Mouse (Mus musculus) CH12.LX (cell line): Measurements from ENCODE around the gene Gm10645. TPM values are rescaled to one million over a fixed set of nuclear protein-coding genes. Genes with fewer than 3 reads are reported as not detected.

Experiments used
- DNase-seq: peaks from one replicate; pipeline ENCODE4 v3.0.0-alpha.2; 2013; ENCODE audit errors: extremely low read depth
- H3K27ac ChIP-seq: 2 replicates; pipeline ENCODE4 v1.5.1; 2012; ENCODE audit warnings: low read depth, mild to moderate bottlenecking, control low read depth, moderate library complexity; ENCODE audit not compliant: insufficient read depth
- H3K27me3 ChIP-seq: replicated peaks from 2 replicates; pipeline ENCODE3; 2012; ENCODE audit warnings: inconsistent platforms
- H3K36me3 ChIP-seq, 2 experiments: replicated peaks in 1 of 2; 2 replicates each; pipeline versions ENCODE3 to v1.6.1; 2012; ENCODE audit warnings: inconsistent platforms in 1 of 2, low read length in 1 of 2, mild to moderate bottlenecking in 1 of 2, mixed read lengths in 1 of 2, moderate library complexity in 1 of 2; ENCODE audit not compliant: control insufficient read depth in 1 of 2, insufficient read depth in 1 of 2
- H3K4me1 ChIP-seq, 2 experiments: 2 replicates each; pipeline ENCODE4 v1.6.1; 2012; ENCODE audit warnings: inconsistent platforms in 1 of 2, moderate library complexity in 1 of 2; ENCODE audit not compliant: insufficient read depth in 2 of 2, control insufficient read depth in 1 of 2
- H3K4me2 ChIP-seq: 2 replicates; pipeline ENCODE4 v1.6.1; 2012; ENCODE audit warnings: low read depth, mild to moderate bottlenecking, control low read depth; ENCODE audit not compliant: poor library complexity, insufficient read depth, severe bottlenecking
- H3K4me3 ChIP-seq, 3 experiments: fragments of 150-350 bp in 1 of 3; sonication (generic) in 1 of 3; replicated peaks in 1 of 3; 2 replicates each; pipeline versions ENCODE3 to v1.5.1; 2011 to 2012; ENCODE audit warnings: low read depth in 2 of 3, low read length in 2 of 3, mild to moderate bottlenecking in 2 of 3, moderate library complexity in 2 of 3, control low read depth in 1 of 3, improper control_type of control experiment in 1 of 3, inconsistent platforms in 1 of 3, mixed read lengths in 1 of 3; ENCODE audit not compliant: poor library complexity in 1 of 3
- H3K79me2 ChIP-seq: replicated peaks from 2 replicates; pipeline ENCODE4 v1.6.1; 2012; ENCODE audit warnings: mild to moderate bottlenecking, moderate library complexity; ENCODE audit not compliant: control insufficient read depth, poor library complexity, insufficient read depth, severe bottlenecking; ENCODE audit errors: extremely low read depth
- H3K9ac ChIP-seq: 2 replicates; pipeline ENCODE4 v1.6.1; 2012; ENCODE audit warnings: low read depth, mild to moderate bottlenecking, control low read depth, moderate library complexity; ENCODE audit not compliant: insufficient read depth
- H3K9me3 ChIP-seq: replicated peaks from 2 replicates; pipeline ENCODE3; 2012; ENCODE audit warnings: low read length, inconsistent platforms, mixed read lengths
- BHLHE40 ChIP-seq: IDR thresholded peaks from 2 replicates; pipeline ENCODE4 v1.6.1; 2011; ENCODE audit warnings: mild to moderate bottlenecking, low read depth, low read length, improper control_type of control experiment
- CHD2 ChIP-seq: IDR thresholded peaks from 2 replicates; pipeline ENCODE4 v1.6.1; 2011; ENCODE audit warnings: low read length, improper control_type of control experiment
- CTCF ChIP-seq, 2 experiments: IDR thresholded peaks in 1 of 2; conservative IDR thresholded peaks in 1 of 2; 2 replicates each; pipeline ENCODE4 v1.5.1; 2011 to 2012; ENCODE audit warnings: low read depth in 2 of 2, low read length in 2 of 2, improper control_type of control experiment in 1 of 2, inconsistent platforms in 1 of 2, mild to moderate bottlenecking in 1 of 2, moderate library complexity in 1 of 2
- ELF1 ChIP-seq: IDR thresholded peaks from 2 replicates; pipeline ENCODE4 v1.6.1; 2014; ENCODE audit warnings: low read depth, mild to moderate bottlenecking, inconsistent platforms, low read length, improper control_type of control experiment
- EP300 ChIP-seq: IDR thresholded peaks from 2 replicates; pipeline ENCODE4 v1.6.1; 2011; ENCODE audit warnings: low read length, improper control_type of control experiment
- ETS1 ChIP-seq: conservative IDR thresholded peaks from 2 replicates; pipeline ENCODE4 v1.6.1; 2012; ENCODE audit warnings: low read depth, mild to moderate bottlenecking, inconsistent platforms, low read length, improper control_type of control experiment, moderate library complexity
- GABPA ChIP-seq: IDR thresholded peaks from 2 replicates; pipeline ENCODE4 v1.6.1; 2012; ENCODE audit warnings: low read depth, low read length, improper control_type of control experiment, inconsistent platforms; ENCODE audit not compliant: insufficient replicate concordance
- JUN ChIP-seq: IDR thresholded peaks from 2 replicates; pipeline ENCODE4 v1.6.1; 2011; ENCODE audit warnings: low read depth, mild to moderate bottlenecking, low read length, improper control_type of control experiment, moderate library complexity; ENCODE audit not compliant: insufficient read depth
- JUND ChIP-seq: conservative IDR thresholded peaks from 2 replicates; pipeline ENCODE4 v1.6.1; 2011; ENCODE audit warnings: low read depth, low read length, improper control_type of control experiment
- KAT2A ChIP-seq: IDR thresholded peaks from 2 replicates; pipeline ENCODE4 v1.6.1; 2012; ENCODE audit warnings: low read length, improper control_type of control experiment, inconsistent platforms; ENCODE audit not compliant: insufficient replicate concordance
- MAFK ChIP-seq: IDR thresholded peaks from 2 replicates; pipeline ENCODE4 v1.6.1; 2011; ENCODE audit warnings: low read length, improper control_type of control experiment; ENCODE audit not compliant: insufficient replicate concordance
- MAX ChIP-seq: IDR thresholded peaks from 2 replicates; pipeline ENCODE4 v1.6.1; 2011; ENCODE audit warnings: low read length, improper control_type of control experiment
- NELFE ChIP-seq: IDR thresholded peaks from 2 replicates; pipeline ENCODE4 v1.6.1; 2011; ENCODE audit warnings: low read depth, low read length, improper control_type of control experiment
- NRF1 ChIP-seq: IDR thresholded peaks from 2 replicates; pipeline ENCODE4 v1.6.1; 2014; ENCODE audit warnings: low read depth, mild to moderate bottlenecking, inconsistent platforms, low read length, improper control_type of control experiment, moderate library complexity
- PAX5 ChIP-seq: IDR thresholded peaks from 2 replicates; pipeline ENCODE4 v1.6.1; 2012; ENCODE audit warnings: low read length, inconsistent platforms, mixed read lengths
- POLR2A ChIP-seq: IDR thresholded peaks from 2 replicates; pipeline ENCODE4 v1.6.1; 2011; ENCODE audit warnings: low read depth, mild to moderate bottlenecking, improper control_type of control experiment, low read length
- RAD21 ChIP-seq: IDR thresholded peaks from 2 replicates; pipeline ENCODE4 v1.6.1; 2011; ENCODE audit warnings: low read depth, mild to moderate bottlenecking, low read length, improper control_type of control experiment, moderate library complexity
- RCOR1 ChIP-seq: conservative IDR thresholded peaks from 2 replicates; pipeline ENCODE4 v1.6.1; 2012; ENCODE audit warnings: low read depth, mild to moderate bottlenecking, inconsistent platforms, low read length, improper control_type of control experiment
- SIN3A ChIP-seq: IDR thresholded peaks from 2 replicates; pipeline ENCODE4 v1.6.1; 2012; ENCODE audit warnings: low read length, improper control_type of control experiment, inconsistent platforms
- SMC3 ChIP-seq: IDR thresholded peaks from 2 replicates; pipeline ENCODE4 v1.6.1; 2011; ENCODE audit warnings: low read depth, low read length, improper control_type of control experiment
- TBP ChIP-seq: conservative IDR thresholded peaks from 2 replicates; pipeline ENCODE4 v1.6.1; 2011; ENCODE audit warnings: low read depth, low read length, improper control_type of control experiment
- TCF12 ChIP-seq: IDR thresholded peaks from 2 replicates; pipeline ENCODE4 v1.6.1; 2014; ENCODE audit warnings: low read depth, mild to moderate bottlenecking, inconsistent platforms, low read length, improper control_type of control experiment
- UBTF ChIP-seq: IDR thresholded peaks from 2 replicates; pipeline ENCODE4 v1.6.1; 2012; ENCODE audit warnings: low read depth, mild to moderate bottlenecking, inconsistent platforms, low read length, improper control_type of control experiment, moderate library complexity
- USF1 ChIP-seq: IDR thresholded peaks from 2 replicates; pipeline ENCODE4 v1.6.1; 2014; ENCODE audit warnings: low read depth, mild to moderate bottlenecking, inconsistent platforms, low read length, improper control_type of control experiment
- ZKSCAN1 ChIP-seq: IDR thresholded peaks from 2 replicates; pipeline ENCODE4 v1.6.1; 2012; ENCODE audit warnings: low read depth, inconsistent platforms, low read length, improper control_type of control experiment, borderline replicate concordance
- ZMIZ1 ChIP-seq: IDR thresholded peaks from 2 replicates; pipeline ENCODE4 v1.6.1; 2012; ENCODE audit warnings: low read depth, mild to moderate bottlenecking, inconsistent platforms, low read length, improper control_type of control experiment
- dilution Hi-C: fragments of 300-500 bp; cut with MboI; formaldehyde crosslinking; loops from 2 replicates; pipeline ENCODE4 v1.14.3; 2020; ENCODE audit warnings: low sequenced_read_pairs; ENCODE audit not compliant: extremely low pct_unique_long_range_greater_than_20kb, extremely low pct_ligation_motif_present
- in situ Hi-C: fragments of 300-500 bp; cut with MboI; formaldehyde crosslinking; loops from 3 replicates; pipeline ENCODE4 v1.14.3; 2019; ENCODE audit warnings: low sequenced_read_pairs, low pct_ligation_motif_present, low pct_unique_long_range_greater_than_20kb, mixed read lengths
- polyA plus RNA-seq: library from polyadenylated mRNA; unstranded; fragments of >175 nt; gene quantifications from 2 replicates; pipeline ENCODE4 v1.2.1, GENCODE M21; 2012; ENCODE audit warnings: low read depth; ENCODE audit not compliant: insufficient read length
- total RNA-seq, 2 experiments: library from RNA; depleted of rRNA; stranded (reverse); fragments of 300-350 nt in 1 of 2; fragments of >200 nt in 1 of 2; gene quantifications; 2 replicates each; pipeline ENCODE4 v1.2.3; 2012 to 2014

Gm10645 gene
- total and polyA plus RNA-seq, 3 experiments, result 0.81 TPM; not detected in 2

- Histone ChIP-seq H3K79me2 (peaks cover 20% of the 10 kb centered on the region), H3K9ac (no peak overlapping the region), H3K36me3 (no peaks in the 10 kb centered on the region), H3K9me3 (peaks cover 2% of the 10 kb centered on the region), H3K4me1 (peaks cover 6 to 30% of the 10 kb centered on the region in 2 experiments; a peak in 3 of 4 replicates), H3K27ac (no peak overlapping the region), H3K27me3 (no peaks in the 10 kb centered on the region), H3K4me2 (no peak overlapping the region), H3K4me3 (no peak overlapping the region)
- no peak for TF ChIP-seq ELF1
- no peak for TF ChIP-seq PAX5
- TF ChIP-seq USF1, result no peak
- no peak for TF ChIP-seq POLR2A
- no peak for TF ChIP-seq SMC3
- no peak for TF ChIP-seq GABPA
- no peak for TF ChIP-seq JUND
- TF ChIP-seq ZKSCAN1, result no peak
- dilution Hi-C loops, result no loop called here
- DNase-seq, result no peak
- in situ Hi-C loops, result no loop called here
These were observed 4.9 kb upstream of the Gm10645 start for GRCm38 (mm10) chr8:83170894-83171293.

GRCm38 (mm10) chr8:83169709-83170108 is 3.7 kb upstream of the Gm10645 start:
- Histone ChIP-seq H3K36me3 (no peaks in the 10 kb centered on the region), H3K27ac (no peak overlapping the region), H3K27me3 (peaks cover 2% of the 10 kb centered on the region), H3K9me3 (peaks cover 7% of the 10 kb centered on the region), H3K4me1 (peaks cover 2 to 21% of the 10 kb centered on the region in 2 experiments; a peak in 3 of 4 replicates), H3K79me2 (peaks cover 15% of the 10 kb centered on the region), H3K9ac (no peak overlapping the region), H3K4me3 (no peak overlapping the region), H3K4me2 (peak overlapping the region; percentile 53; the same call in 1 of the 2 replicates)
- peak; percentile 42 for DNase-seq
- no peak for TF ChIP-seq BHLHE40
- no peak for TF ChIP-seq ZMIZ1
- TF ChIP-seq NRF1, result no peak
- TF ChIP-seq NELFE, result no peak
- no peak for TF ChIP-seq RCOR1
- TF ChIP-seq KAT2A, result no peak
- TF ChIP-seq EP300, result no peak
- TF ChIP-seq SMC3, result peak; percentile 66
- TF ChIP-seq USF1, result no peak
- TF ChIP-seq JUN, result no peak
- TF ChIP-seq MAX, result no peak
- TF ChIP-seq MAFK, result peak; percentile 76; the same call in 1 of the 2 replicates
- peak; percentile 73 to 80 for TF ChIP-seq CTCF (conservative IDR thresholded peaks at IDR 0.05 in 1 of 2, IDR thresholded peaks at IDR 0.05 in 1 of 2; ENCODE audit: low read depth in 2 of 2, low read length in 2 of 2)
- no peak for TF ChIP-seq ETS1
- TF ChIP-seq SIN3A, result no peak
- no peak for TF ChIP-seq GABPA
- TF ChIP-seq TCF12, result no peak
- no peak for TF ChIP-seq JUND
- peak; percentile 40 for TF ChIP-seq RAD21
- no peak for TF ChIP-seq TBP
- no peak for TF ChIP-seq CHD2
- TF ChIP-seq POLR2A, result no peak
- TF ChIP-seq UBTF, result no peak
- dilution Hi-C loops (no loop called here), in situ Hi-C loops (no loop called here)
